Mouse (Mus musculus) effector memory CD4-positive, alpha-beta T cell, adult 7 months (primary cell): ENCODE data around the gene Olfr875. TPM values are rescaled to one million over a fixed set of nuclear protein-coding genes. Genes with fewer than 3 reads are reported as not detected.

Experiments
- polyA plus RNA-seq: library from polyadenylated mRNA; unstranded; fragments of 100-300 nt; shearing (Covaris generic); gene quantifications from one replicate; pipeline ENCODE4 v1.2.1, GENCODE M21; 2017

Gene Olfr875
- not detected for polyA plus RNA-seq

DNA sequence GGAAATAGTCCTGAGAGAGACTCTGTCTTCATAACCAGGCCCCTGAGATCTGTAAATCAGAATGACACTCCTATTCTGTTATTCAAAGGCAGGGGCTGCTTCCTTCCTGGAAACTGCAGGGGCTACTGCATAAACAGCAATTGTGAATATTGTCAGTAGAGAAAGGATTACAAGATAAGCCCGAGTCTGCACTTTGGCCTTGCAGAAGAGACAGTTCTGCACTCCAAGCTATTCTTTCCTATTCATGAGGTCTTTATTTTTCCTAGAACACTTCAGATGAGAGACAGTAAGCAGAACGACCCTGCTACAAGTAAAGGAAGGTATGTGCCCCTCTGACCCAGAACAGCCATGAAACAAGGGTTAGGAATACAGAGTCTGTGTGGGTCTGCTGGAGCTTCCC, at the start of gene Olfr875:
Gene Olfr875, plus strand, starts transcription at position 99 of the 400 bp plus-strand sequence.

GRCm38 (mm10) chr9:37744806-37745205, 26.9 kb upstream of the Olfr875 start, which contains the start of gene Olfr874:
Gene Olfr874 (plus strand): TSS chr9:37745106.

GRCm38 (mm10) chr9:37802731-37803130, 31.1 kb downstream of the Olfr875 start, which contains the start of gene Olfr876:
Gene Olfr876 (plus strand): TSS chr9:37803031.

Other genes starting within 250 kb of the Olfr875 start
- gene Esam, start 243.8 kb upstream of the Olfr875 start, polyA plus RNA-seq: not detected
- gene Vsig2, start 232.6 kb upstream of the Olfr875 start, polyA plus RNA-seq: 0.69 TPM
- 0.44 TPM for gene Nrgn, start 219.0 kb upstream of the Olfr875 start, polyA plus RNA-seq
- gene Siae, start 216.2 kb upstream of the Olfr875 start, polyA plus RNA-seq: 11.1 TPM
- not detected for gene Spa17, start 158.1 kb upstream of the Olfr875 start, polyA plus RNA-seq
- 141 TPM for gene Tbrg1, start 114.5 kb upstream of the Olfr875 start, polyA plus RNA-seq
- 0.44 TPM for gene Panx3, start 102.6 kb upstream of the Olfr875 start, polyA plus RNA-seq
- gene Olfr160, start 55.6 kb upstream of the Olfr875 start, polyA plus RNA-seq: 0.27 TPM
- gene Olfr874, start 26.8 kb upstream of the Olfr875 start, polyA plus RNA-seq: not detected
- gene Olfr876, start 31.2 kb downstream of the Olfr875 start, polyA plus RNA-seq: 0.62 TPM
- 0.13 TPM for gene Olfr877, start 82.4 kb downstream of the Olfr875 start, polyA plus RNA-seq
- gene Olfr145, start 124.9 kb downstream of the Olfr875 start, polyA plus RNA-seq: 0.15 TPM
- 0.26 TPM for gene Olfr878, start 146.0 kb downstream of the Olfr875 start, polyA plus RNA-seq
- 0.29 TPM for gene Olfr881, start 220.0 kb downstream of the Olfr875 start, polyA plus RNA-seq